Mouse (Mus musculus) kidney, postnatal 0 days (tissue): ENCODE data around the gene Olfr49. TPM values are rescaled to one million over a fixed set of nuclear protein-coding genes. Genes with fewer than 3 reads are reported as not detected.

Experiments used
- ATAC-seq: fragments of 200-750 bp; cut with Nextera tagmentation; replicated peaks from 2 replicates; pipeline ENCODE4 v1.8.0; 2017; ENCODE audit warnings: low read depth, moderate number of reproducible peaks, moderate TSS enrichment, moderate library complexity; ENCODE audit not compliant: low FRiP score
- DNase-seq: peaks from one replicate; pipeline ENCODE4 v3.0.0-alpha.2; 2016; ENCODE audit warnings: low spot score
- H3K27ac ChIP-seq: fragments of 300-500 bp; sonication (generic); 2 replicates; pipeline ENCODE4 v1.5.1; 2014; ENCODE audit warnings: mild to moderate bottlenecking
- H3K27me3 ChIP-seq: fragments of 300-500 bp; sonication (generic); 2 replicates; pipeline ENCODE4 v1.6.1; 2014; ENCODE audit warnings: low read length, mixed read lengths; ENCODE audit not compliant: insufficient read depth
- H3K36me3 ChIP-seq: fragments of 300-500 bp; sonication (generic); 2 replicates; pipeline ENCODE4 v1.6.1; 2014; ENCODE audit warnings: low read length, mixed read lengths; ENCODE audit not compliant: insufficient read depth
- H3K4me1 ChIP-seq: fragments of 300-500 bp; sonication (generic); replicated peaks from 2 replicates; pipeline ENCODE4 v1.6.1; 2014; ENCODE audit warnings: antibody characterized with exemption, low read length, mixed read lengths; ENCODE audit not compliant: insufficient read depth
- H3K4me2 ChIP-seq: fragments of 300-500 bp; sonication (generic); 2 replicates; pipeline ENCODE4 v1.6.1; 2014; ENCODE audit warnings: mild to moderate bottlenecking, low read length, moderate library complexity, mixed read lengths
- H3K4me3 ChIP-seq: fragments of 300-500 bp; sonication (generic); replicated peaks from 2 replicates; pipeline ENCODE4 v1.5.1; 2014; ENCODE audit warnings: low read depth, low read length
- H3K9ac ChIP-seq: fragments of 300-500 bp; sonication (generic); 2 replicates; pipeline ENCODE4 v1.6.1; 2014; ENCODE audit warnings: low read depth, low read length
- H3K9me3 ChIP-seq: fragments of 300-500 bp; sonication (generic); replicated peaks from 2 replicates; pipeline ENCODE4 v1.6.1; 2016; ENCODE audit warnings: low read length, inconsistent platforms, mixed read lengths
- CTCF ChIP-seq: IDR thresholded peaks from 2 replicates; pipeline ENCODE4 v1.5.1; 2016; ENCODE audit warnings: antibody characterized with exemption, low read depth, mild to moderate bottlenecking, moderate library complexity
- WGBS: fragments of 180-500 bp; shearing (Covaris S2); extraction: QIAGEN DNeasy Blood & Tissue Kit; methylation state at CpG from one replicate; pipeline ENCODE4 v1.1.7; 2014; 5-methylcytosine and 5-hydroxymethylcytosine counted together
- polyA plus RNA-seq: library from polyadenylated mRNA; unstranded; fragments of >200 nt; fragmentation: Nextera tagmentation; extraction: Ambion mirVana; gene quantifications from 2 replicates; pipeline ENCODE4 v1.2.1, GENCODE M21; 2015

Gene Olfr49
- polyA plus RNA-seq, 1 experiment from 2014 or later = not detected

GRCm38 (mm10) chr14:54324486-54324885 is 39.7 kb upstream of the Olfr49 start:
- no peaks in the 10 kb centered on the region for H3K27me3 ChIP-seq
- no peak for TF ChIP-seq CTCF
- 63% methylated on average over 5 of the region's 5 CpGs for WGBS

GRCm38 (mm10) chr14:54321556-54322376 is 37.0 kb upstream of the Olfr49 start:
- no peaks in the 10 kb centered on the region for H3K9me3 ChIP-seq
- WGBS = 54% methylated on average over 18 of the region's 18 CpGs
- no peak overlapping the region for H3K4me3 ChIP-seq
- H3K4me1 ChIP-seq = no peaks in the 10 kb centered on the region
- no peaks in the 10 kb centered on the region for H3K27me3 ChIP-seq
- ATAC-seq (no peak), DNase-seq (no peak)
- H3K4me2 ChIP-seq = no peak overlapping the region
- no peak overlapping the region for H3K27ac ChIP-seq
- no peak overlapping the region for H3K9ac ChIP-seq
- H3K36me3 ChIP-seq = no peaks in the 10 kb centered on the region
- no peak for TF ChIP-seq CTCF

More at GRCm38 (mm10) chr14:54324486-54324885, 39.7 kb upstream of the Olfr49 start:
- Histone ChIP-seq H3K27ac (no peak overlapping the region), H3K9ac (no peak overlapping the region), H3K4me3 (no peak overlapping the region), H3K4me2 (no peak overlapping the region), H3K36me3 (no peaks in the 10 kb centered on the region), H3K9me3 (no peaks in the 10 kb centered on the region), H3K4me1 (no peaks in the 10 kb centered on the region)
- no peak for DNase-seq
- ATAC-seq = no peak

DNA sequence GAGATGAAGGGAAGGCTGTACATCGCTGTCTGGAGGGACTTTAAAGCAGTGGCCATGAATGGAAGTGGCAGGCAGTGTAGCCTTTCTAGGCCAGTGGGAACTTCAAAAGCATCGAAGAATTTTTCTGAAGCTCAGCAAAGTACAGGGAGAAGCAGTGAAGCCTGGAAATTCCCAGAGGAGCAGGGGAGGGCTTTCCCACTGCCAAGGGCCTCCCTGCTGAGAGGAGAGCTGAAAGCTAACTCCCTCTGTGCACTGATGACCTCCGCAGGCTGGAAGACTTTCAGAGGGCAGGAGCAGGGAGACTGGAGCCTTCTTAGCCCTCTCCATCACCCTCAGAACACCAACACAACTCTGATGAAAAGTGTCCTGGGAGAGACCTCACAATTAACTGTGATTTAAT is 27.0 kb upstream of the Olfr49 start:
- no peak for ATAC-seq
- TF ChIP-seq CTCF = no peak
- WGBS = 16% methylated on average over 3 of the region's 3 CpGs
- Histone ChIP-seq H3K36me3 (no peaks in the 10 kb centered on the region), H3K27me3 (no peaks in the 10 kb centered on the region), H3K4me3 (no peak overlapping the region), H3K9me3 (no peaks in the 10 kb centered on the region), H3K27ac (no peak overlapping the region), H3K4me1 (no peaks in the 10 kb centered on the region), H3K4me2 (no peak overlapping the region), H3K9ac (no peak overlapping the region)
- DNase-seq = peak; percentile 44

GRCm38 (mm10) chr14:54300676-54301075 is 15.9 kb upstream of the Olfr49 start:
- Histone ChIP-seq H3K27me3 (no peaks in the 10 kb centered on the region), H3K9ac (no peak overlapping the region), H3K4me1 (no peaks in the 10 kb centered on the region), H3K36me3 (no peaks in the 10 kb centered on the region), H3K9me3 (no peaks in the 10 kb centered on the region), H3K4me3 (no peak overlapping the region), H3K4me2 (no peak overlapping the region), H3K27ac (no peak overlapping the region)
- TF ChIP-seq CTCF = no peak
- no peak for ATAC-seq
- 78% methylated on average over 3 of the region's 3 CpGs for WGBS
- DNase-seq = no peak

DNA sequence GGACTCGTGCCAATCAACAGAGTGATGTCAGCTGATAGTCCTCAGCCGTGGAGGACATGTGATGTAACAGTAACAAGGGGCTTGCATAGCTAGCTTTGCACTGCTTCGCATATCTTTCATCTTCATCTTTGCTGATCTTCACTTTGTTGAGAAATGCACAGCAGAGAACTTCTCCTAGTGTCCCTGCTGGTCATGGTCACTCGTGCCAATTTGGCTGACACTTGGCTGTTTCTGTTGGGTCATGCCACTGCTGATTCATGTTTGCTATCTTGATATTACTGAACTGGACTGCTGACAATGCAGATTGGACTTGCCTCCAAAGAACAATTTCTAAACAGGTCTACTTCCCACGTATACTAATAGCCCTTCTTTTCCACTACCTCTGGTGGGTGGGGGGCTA is 15.4 kb upstream of the Olfr49 start:
- Histone ChIP-seq H3K9me3 (no peaks in the 10 kb centered on the region), H3K4me2 (no peak overlapping the region), H3K36me3 (no peaks in the 10 kb centered on the region), H3K4me1 (no peaks in the 10 kb centered on the region), H3K27me3 (no peaks in the 10 kb centered on the region), H3K4me3 (no peak overlapping the region), H3K9ac (no peak overlapping the region), H3K27ac (no peak overlapping the region)
- TF ChIP-seq CTCF = no peak
- ATAC-seq (no peak), DNase-seq (no peak)
- WGBS = 82% methylated on average over 5 of the region's 5 CpGs

GRCm38 (mm10) chr14:54276446-54276845 is 8.3 kb downstream of the Olfr49 start:
- DNase-seq (no peak), ATAC-seq (no peak)
- H3K9ac ChIP-seq = no peak overlapping the region
- H3K4me1 ChIP-seq = no peaks in the 10 kb centered on the region
- WGBS = 91% methylated on average over 2 of the region's 2 CpGs
- H3K9me3 ChIP-seq = no peaks in the 10 kb centered on the region
- no peak overlapping the region for H3K4me2 ChIP-seq
- H3K4me3 ChIP-seq = no peak overlapping the region
- H3K36me3 ChIP-seq = no peaks in the 10 kb centered on the region
- TF ChIP-seq CTCF = no peak
- no peaks in the 10 kb centered on the region for H3K27me3 ChIP-seq
- H3K27ac ChIP-seq = no peak overlapping the region

DNA sequence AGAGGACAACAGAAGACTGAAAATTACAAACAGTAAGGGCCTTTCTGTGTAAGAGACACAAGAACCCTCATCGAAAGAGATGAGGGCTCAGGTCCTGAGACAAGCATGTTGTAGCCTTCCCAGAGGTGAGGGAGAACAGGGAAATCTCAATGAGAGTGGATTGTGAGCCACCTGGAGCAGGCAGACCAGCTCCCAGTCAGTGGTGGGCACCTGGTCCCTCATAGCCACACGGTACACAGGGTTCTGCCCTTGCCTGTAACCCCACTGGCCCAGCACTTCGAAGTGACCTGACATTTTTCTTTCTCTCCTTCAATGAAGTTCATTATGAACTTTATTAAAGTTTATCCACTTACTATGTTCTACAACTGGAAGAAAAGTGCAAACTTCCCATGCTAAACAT is 12.0 kb downstream of the Olfr49 start:
- 94% methylated on average over 3 of the region's 3 CpGs for WGBS
- ATAC-seq (no peak), DNase-seq (no peak)
- H3K9me3 ChIP-seq = no peaks in the 10 kb centered on the region
- H3K9ac ChIP-seq = no peak overlapping the region
- H3K4me3 ChIP-seq = no peak overlapping the region
- no peaks in the 10 kb centered on the region for H3K27me3 ChIP-seq
- no peak overlapping the region for H3K4me2 ChIP-seq
- H3K36me3 ChIP-seq = peaks cover 12% of the 10 kb centered on the region; the same call in 1 of the 2 replicates
- no peak for TF ChIP-seq CTCF
- H3K4me1 ChIP-seq = no peaks in the 10 kb centered on the region
- no peak overlapping the region for H3K27ac ChIP-seq
